Mouse (Mus musculus) small intestine, adult 2 months (tissue): ENCODE measurements around the gene 2310007B03Rik. TPM values are rescaled to one million over a fixed set of nuclear protein-coding genes. Genes with fewer than 3 reads are reported as not detected.

Source experiments
- H3K27ac ChIP-seq: fragments of 200-500 bp; 2 replicates; pipeline ENCODE4 v1.5.1; 2012; ENCODE audit warnings: low read depth, low read length, control low read depth, inconsistent platforms; ENCODE audit not compliant: insufficient read depth
- H3K27me3 ChIP-seq: fragments of 200-500 bp; 2 replicates; pipeline ENCODE4 v1.6.1; 2012; ENCODE audit warnings: mild to moderate bottlenecking, moderate library complexity, low read length, inconsistent platforms; ENCODE audit not compliant: control insufficient read depth, insufficient read depth
- H3K36me3 ChIP-seq: fragments of 200-500 bp; 2 replicates; pipeline ENCODE4 v1.6.1; 2012; ENCODE audit warnings: mild to moderate bottlenecking, low read length, control low read depth, inconsistent platforms; ENCODE audit not compliant: control insufficient read depth, insufficient read depth
- H3K4me1 ChIP-seq: fragments of 200-500 bp; 2 replicates; pipeline ENCODE4 v1.6.1; 2012; ENCODE audit warnings: low read length, inconsistent platforms, mixed read lengths; ENCODE audit not compliant: control insufficient read depth, insufficient read depth, insufficient read length
- H3K4me3 ChIP-seq: fragments of 200-500 bp; 2 replicates; pipeline ENCODE4 v1.5.1; 2012; ENCODE audit warnings: low read depth, mild to moderate bottlenecking, control low read depth, inconsistent platforms, low read length, moderate library complexity
- CTCF ChIP-seq: fragments of 200-500 bp; IDR thresholded peaks from 2 replicates; pipeline ENCODE4 v1.5.1; 2012; ENCODE audit warnings: low read depth, mild to moderate bottlenecking, control low read depth, inconsistent platforms, low read length, moderate library complexity, mixed read lengths; ENCODE audit not compliant: insufficient replicate concordance, insufficient read length; ENCODE audit errors: extremely low read depth
- POLR2A ChIP-seq: fragments of 200-500 bp; IDR thresholded peaks from 2 replicates; pipeline ENCODE4 v1.6.1; 2012; ENCODE audit warnings: low read depth, mild to moderate bottlenecking, control low read depth, inconsistent platforms, low read length, moderate library complexity
- WGBS: fragments of 180-500 bp; shearing (Covaris S2); methylation state at CpG from one replicate; pipeline ENCODE4 v1.1.7; 2018; 5-methylcytosine and 5-hydroxymethylcytosine counted together
- polyA plus RNA-seq: library from polyadenylated mRNA; depleted of rRNA; stranded (reverse); fragments of >200 nt; gene quantifications from 2 replicates; pipeline ENCODE4 v1.2.3, GENCODE M21; 2012; rRNA removed

2310007B03Rik gene
- polyA plus RNA-seq, 1 experiment: 13.5 TPM

- no peaks in the 10 kb centered on the region for H3K27me3 ChIP-seq
- 56% methylated on average over 8 of the region's 8 CpGs for WGBS
- peaks cover 2% of the 10 kb centered on the region; the same call in 1 of the 2 replicates for H3K4me1 ChIP-seq
- H3K27ac ChIP-seq: no peak overlapping the region
- H3K4me3 ChIP-seq: no peak overlapping the region
- no peaks in the 10 kb centered on the region for H3K36me3 ChIP-seq
- TF ChIP-seq POLR2A: no peak
- no peak for TF ChIP-seq CTCF
Observed at GRCm38 (mm10) chr1:93124066-93124465, 36.7 kb downstream of the 2310007B03Rik start.

GRCm38 (mm10) chr1:93123179-93123854, 37.4 kb downstream of the 2310007B03Rik start:
- no peak overlapping the region for H3K4me3 ChIP-seq
- no peaks in the 10 kb centered on the region for H3K36me3 ChIP-seq
- no peak for TF ChIP-seq POLR2A
- no peak for TF ChIP-seq CTCF
- H3K27ac ChIP-seq: no peak overlapping the region
- WGBS: 84% methylated on average over 11 of the region's 11 CpGs
- H3K27me3 ChIP-seq: no peaks in the 10 kb centered on the region
- H3K4me1 ChIP-seq: no peaks in the 10 kb centered on the region

- H3K27me3 ChIP-seq: 0 out of 2 replicates have a peak, but pooled peaks cover 3% of the 10 kb centered on the region
- TF ChIP-seq POLR2A (no peak), CTCF (no peak)
- no peak overlapping the region for H3K27ac ChIP-seq
- H3K4me3 ChIP-seq: no peak overlapping the region
- 58% methylated on average over 4 of the region's 4 CpGs for WGBS
- H3K36me3 ChIP-seq: no peaks in the 10 kb centered on the region
- H3K4me1 ChIP-seq: no peaks in the 10 kb centered on the region; the same call in 1 of the 2 replicates
Observed at GRCm38 (mm10) chr1:93118816-93119215, 41.9 kb downstream of the 2310007B03Rik start.

GRCm38 (mm10) chr1:93115471-93115870, 45.3 kb downstream of the 2310007B03Rik start:
- WGBS: 22% methylated on average over 13 of the region's 13 CpGs

GRCm38 (mm10) chr1:93114713-93115463, 45.9 kb downstream of the 2310007B03Rik start:
- no peak for TF ChIP-seq POLR2A
- no peak for TF ChIP-seq CTCF
- 0 out of 2 replicates have a peak, but pooled peaks cover 3% of the 10 kb centered on the region for H3K27me3 ChIP-seq
- H3K4me1 ChIP-seq: no peaks in the 10 kb centered on the region; the same call in 1 of the 2 replicates
- H3K4me3 ChIP-seq: peak overlapping the region; percentile 31
- 27% methylated on average over 21 of the region's 21 CpGs for WGBS
- no peak overlapping the region for H3K27ac ChIP-seq
- H3K36me3 ChIP-seq: no peaks in the 10 kb centered on the region

More at GRCm38 (mm10) chr1:93115471-93115870, 45.3 kb downstream of the 2310007B03Rik start:
- TF ChIP-seq CTCF (no peak), POLR2A (no peak)
- 0 out of 2 replicates have a peak, but pooled peaks cover 3% of the 10 kb centered on the region for H3K27me3 ChIP-seq
- H3K4me1 ChIP-seq: no peaks in the 10 kb centered on the region; the same call in 1 of the 2 replicates
- no peaks in the 10 kb centered on the region for H3K36me3 ChIP-seq
- peak overlapping the region; percentile 31 for H3K4me3 ChIP-seq
- no peak overlapping the region for H3K27ac ChIP-seq

- Histone ChIP-seq H3K4me1 (no peaks in the 10 kb centered on the region; the same call in 1 of the 2 replicates), H3K36me3 (no peaks in the 10 kb centered on the region), H3K27ac (no peak overlapping the region), H3K4me3 (no peak overlapping the region), H3K27me3 (peaks cover 35% of the 10 kb centered on the region)
- TF ChIP-seq POLR2A (no peak), CTCF (no peak)
- WGBS: 75% methylated on average over 7 of the region's 7 CpGs
Observed at GRCm38 (mm10) chr1:93102700-93103099, 58.0 kb downstream of the 2310007B03Rik start.

GRCm38 (mm10) chr1:93101571-93102061, 59.1 kb downstream of the 2310007B03Rik start, which contains the start of gene Kif1a:
Kif1a (minus strand) TSS chr1:93101951.
- Histone ChIP-seq H3K4me1 (no peaks in the 10 kb centered on the region; the same call in 1 of the 2 replicates), H3K4me3 (peak within 1 kb of the TSS; percentile 42), H3K27ac (no peak within 1 kb of the TSS), H3K36me3 (no peaks in the 10 kb centered on the region), H3K27me3 (peaks cover 35% of the 10 kb centered on the region)
- whole genome bisulfite sequencing: 2% methylated on average over 39 of the region's 39 CpGs
- TF ChIP-seq CTCF (no peak), POLR2A (no peak)

Other genes starting within 250 kb of the 2310007B03Rik start
- 13.7 and 29.0 TPM in 2 replicates for gene Capn10, start 226.6 kb downstream of the 2310007B03Rik start, polyA plus RNA-seq
- gene Gpr35, start 210.1 kb downstream of the 2310007B03Rik start, polyA plus RNA-seq: 16.4 and 25.9 TPM in 2 replicates
- 0.14 and 112 TPM in 2 replicates for gene Aqp12, start 154.6 kb downstream of the 2310007B03Rik start, polyA plus RNA-seq
- gene Kif1a, start 59.0 kb downstream of the 2310007B03Rik start, polyA plus RNA-seq: 1.3 and 2.0 TPM in 2 replicates
- gene Agxt, start 25.7 kb downstream of the 2310007B03Rik start, polyA plus RNA-seq: 0.14 and 0.58 TPM in 2 replicates
- 0.08 TPM in 1 of 2 replicates, not detected in the other for gene Crocc2, start 7.8 kb upstream of the 2310007B03Rik start, polyA plus RNA-seq
- 2.6 and 3.0 TPM in 2 replicates for gene Sned1, start 74.9 kb upstream of the 2310007B03Rik start, polyA plus RNA-seq
- 1.3 and 3.1 TPM in 2 replicates for gene Mterf4, start 145.0 kb upstream of the 2310007B03Rik start, polyA plus RNA-seq
- gene Ppp1r7, start 181.9 kb upstream of the 2310007B03Rik start, polyA plus RNA-seq: 1.2 and 2.6 TPM in 2 replicates
- 0.62 and 1.6 TPM in 2 replicates for gene Pask, start 182.5 kb upstream of the 2310007B03Rik start, polyA plus RNA-seq
- 30.2 and 41.4 TPM in 2 replicates for gene Ano7, start 213.0 kb upstream of the 2310007B03Rik start, polyA plus RNA-seq